Mouse (Mus musculus) C2C12 (cell line): Measurements from ENCODE around the gene Armc8.

Experiments
- CEBPB ChIP-seq: IDR thresholded peaks from one replicate; pipeline ENCODE4 v1.6.1; 2011; ENCODE audit warnings: low read depth, mild to moderate bottlenecking, control low read depth, moderate library complexity
- CTCF ChIP-seq: IDR thresholded peaks from one replicate; pipeline ENCODE4 v1.5.1; 2011; ENCODE audit not compliant: control insufficient read depth, insufficient read depth, insufficient read length
- FOSL1 ChIP-seq: IDR thresholded peaks from one replicate; pipeline ENCODE4 v1.8.0; 2011; ENCODE audit warnings: mild to moderate bottlenecking, low read length; ENCODE audit not compliant: poor library complexity, insufficient read depth, severe bottlenecking
- MAX ChIP-seq: IDR thresholded peaks from one replicate; pipeline ENCODE4 v1.6.1; 2011; ENCODE audit warnings: mild to moderate bottlenecking, control low read depth
- MYOD1 ChIP-seq: IDR thresholded peaks from one replicate; pipeline ENCODE4 v1.6.1; 2011; ENCODE audit warnings: low read depth; ENCODE audit not compliant: control insufficient read depth, insufficient read length
- MYOG ChIP-seq: IDR thresholded peaks from one replicate; pipeline ENCODE4 v1.6.1; 2011; ENCODE audit not compliant: control insufficient read depth, insufficient read length; ENCODE audit errors: extremely low read depth
- USF1 ChIP-seq: IDR thresholded peaks from one replicate; pipeline ENCODE4 v1.6.1; 2011; ENCODE audit warnings: low read depth, mild to moderate bottlenecking, control low read depth, moderate library complexity

- no peak for TF ChIP-seq CTCF
- no peak for TF ChIP-seq FOSL1
- no peak for TF ChIP-seq CEBPB
- no peak for TF ChIP-seq MAX
- TF ChIP-seq USF1 = no peak
- TF ChIP-seq MYOG = no peak
- no peak for TF ChIP-seq MYOD1
These were observed 98.2 kb downstream of the Armc8 start for GRCm38 (mm10) chr9:99470347-99471092.
